Mouse (Mus musculus) urinary bladder, postnatal 14 days (tissue): ENCODE measurements around the gene Eif4ebp2.

Source experiments
- DNase-seq: peaks from one replicate; pipeline ENCODE4 v3.0.0; 2021; ENCODE audit warnings: low spot score

Gene Eif4ebp2

GRCm38 (mm10) chr10:61383021-61383714 lies 69.3 kb downstream of the Eif4ebp2 start, which contains the start of gene Pald1:
TSS of gene Pald1 (minus strand) at chr10:61383530.
- DNase-seq, result peak; percentile 69

GRCm38 (mm10) chr10:61382281-61382731 lies 70.2 kb downstream of the Eif4ebp2 start:
- DNase-seq, result no peak

GRCm38 (mm10) chr10:61381823-61382222 lies 70.6 kb downstream of the Eif4ebp2 start:
- no peak for DNase-seq

- no peak for DNase-seq
Measured at GRCm38 (mm10) chr10:61380186-61380585, 72.3 kb downstream of the Eif4ebp2 start.

GRCm38 (mm10) chr10:61379340-61380040 lies 73.0 kb downstream of the Eif4ebp2 start:
- DNase-seq, result no peak

GRCm38 (mm10) chr10:61378698-61379097 lies 73.8 kb downstream of the Eif4ebp2 start:
- DNase-seq, result no peak
